Mouse (Mus musculus) T-helper 1 cell (primary cell): ENCODE measurements around the gene Atf3.

Experiments used
- in situ Hi-C: fragments of 300-600 bp; cut with MboI, MseI; formaldehyde crosslinking; loops from one replicate; pipeline ENCODE4 v1.15.1; 2025; ENCODE audit warnings: high pct_unique_total_duplicates

Atf3 gene

DNA sequence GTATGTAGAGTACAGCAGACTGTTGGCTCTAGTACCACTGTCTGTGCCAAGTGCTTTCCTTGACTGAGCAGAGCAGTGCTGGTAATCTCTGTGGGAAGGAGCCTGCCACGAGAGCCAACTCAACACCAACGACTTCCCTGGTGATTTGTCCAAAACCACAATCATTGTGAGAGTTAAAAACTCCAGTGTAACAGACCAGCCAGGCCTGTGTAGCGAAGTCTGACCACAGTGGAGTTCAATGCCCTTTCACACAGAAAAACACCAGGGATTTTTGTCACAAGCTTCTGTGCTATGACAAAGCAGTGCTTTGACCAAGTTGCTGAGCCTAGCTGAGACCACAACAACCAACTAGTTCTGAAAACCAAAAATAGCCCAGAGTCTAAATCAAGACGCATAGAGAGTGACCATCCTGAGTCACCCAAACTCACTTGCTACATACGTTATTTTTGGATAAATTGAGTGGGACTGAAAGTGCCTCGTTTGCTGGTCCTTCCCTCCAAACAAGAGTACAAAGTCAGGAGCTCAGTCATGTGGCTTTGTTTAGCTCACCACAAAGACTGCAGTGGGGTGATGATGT is 12.6 kb upstream of the Atf3 start:
- in situ Hi-C loops: no loop called here

DNA sequence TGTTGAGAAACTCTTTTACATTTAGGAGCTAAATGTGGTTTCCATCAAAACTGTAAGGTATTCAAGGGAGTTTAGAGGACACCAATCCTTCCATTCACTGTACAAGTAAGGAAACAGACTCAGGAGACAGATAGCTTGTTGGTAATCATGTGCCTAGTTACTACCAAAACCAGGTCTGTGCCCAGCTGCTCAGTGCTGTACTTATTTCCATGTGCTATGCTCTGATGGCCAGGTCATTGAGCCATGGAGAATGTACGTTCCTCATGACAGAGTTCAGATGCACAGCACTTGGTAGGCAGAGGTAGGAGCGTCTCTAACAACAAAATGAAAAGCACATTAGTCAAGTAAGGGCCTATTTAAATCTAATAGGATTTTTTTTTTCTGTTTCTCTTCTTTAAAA is 8.7 kb upstream of the Atf3 start:
- in situ Hi-C loops: no loop called here

DNA sequence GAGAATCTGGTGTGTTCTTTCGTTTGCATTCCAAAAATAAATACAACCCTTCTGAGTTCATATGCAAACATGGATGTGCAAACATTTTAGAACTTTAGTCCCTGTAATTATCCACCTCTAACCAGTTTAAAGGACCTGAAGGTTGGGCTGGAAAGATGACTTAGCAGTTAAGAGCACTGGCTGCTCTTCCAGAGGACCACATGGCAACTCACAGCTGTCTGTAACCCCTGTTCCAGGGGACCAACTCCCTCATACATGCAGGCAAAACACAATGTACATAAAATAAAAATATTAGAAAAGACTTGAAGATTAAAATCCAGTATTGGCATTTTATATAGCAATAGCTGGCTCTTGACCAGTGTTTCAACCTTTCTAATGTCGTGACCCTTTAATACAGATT is 7.9 kb upstream of the Atf3 start:
- in situ Hi-C loops: no loop called here

DNA sequence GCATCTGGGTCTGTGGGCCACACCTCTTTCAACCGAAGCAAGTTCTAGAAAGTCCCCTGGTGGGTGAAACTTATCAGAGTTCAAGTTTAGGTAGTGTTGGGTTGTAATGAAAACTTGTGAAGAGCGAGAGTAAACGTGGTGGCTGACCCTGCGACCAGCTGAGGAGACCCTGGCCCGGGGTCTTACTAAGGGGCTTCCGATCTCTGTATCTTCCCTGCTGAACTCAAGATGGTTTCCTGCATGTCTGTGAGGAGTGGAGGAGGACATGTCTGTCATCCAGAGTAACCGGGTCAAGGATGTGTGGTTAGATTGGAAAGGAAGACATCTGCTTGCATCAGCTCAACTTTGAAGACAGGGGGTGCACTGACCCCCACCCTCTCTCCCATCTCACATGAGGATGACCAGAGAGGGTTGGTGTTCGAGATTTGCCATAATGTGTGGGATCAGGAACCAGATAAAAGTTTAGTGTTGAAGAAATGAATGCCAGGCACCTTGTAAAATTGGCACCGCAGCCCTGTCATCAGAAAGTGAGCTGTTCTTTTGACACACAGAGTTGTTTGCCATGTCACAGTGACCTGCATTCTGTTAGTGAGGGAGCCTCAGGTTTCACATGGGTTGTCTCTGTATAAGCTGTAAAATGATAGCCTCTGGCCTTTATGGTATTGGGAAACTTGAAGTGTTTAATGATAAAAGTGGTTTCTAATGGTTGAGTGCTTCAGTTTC is 7.3 kb upstream of the Atf3 start:
- in situ Hi-C loops: no loop called here

DNA sequence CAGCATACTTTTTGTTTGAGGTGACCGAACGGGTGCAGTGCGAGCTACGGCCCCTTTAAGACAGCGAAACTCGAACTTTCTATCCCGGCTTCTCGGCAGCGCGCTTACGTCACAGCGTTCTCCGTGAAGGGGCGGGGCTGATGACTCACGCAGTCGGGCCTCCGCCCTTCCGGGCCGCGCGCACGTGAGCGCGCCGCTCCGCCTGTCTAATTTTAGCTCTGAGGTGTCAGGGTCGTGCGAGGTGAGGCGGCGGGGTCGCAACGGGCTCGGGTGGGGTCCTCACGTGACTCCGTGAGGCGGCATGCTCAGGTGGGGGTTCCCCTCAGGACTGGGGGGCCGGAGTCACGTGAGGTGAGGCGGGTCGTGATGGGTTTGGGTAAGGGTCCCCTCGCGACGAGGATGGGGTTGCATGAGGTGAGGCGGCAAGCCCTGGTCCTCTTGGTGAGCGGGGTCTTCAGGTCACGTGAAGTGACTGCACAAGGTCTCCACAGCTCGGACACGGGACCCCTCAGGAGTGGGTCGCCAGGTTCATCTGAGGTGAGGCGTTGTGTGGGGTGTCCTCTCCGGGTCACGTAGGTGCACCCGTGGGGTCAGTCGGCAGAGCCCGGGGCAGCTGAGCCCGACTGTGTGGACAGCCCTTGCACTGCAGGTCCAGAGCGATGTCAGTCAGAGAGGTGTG is 6.6 kb upstream of the Atf3 start:
- in situ Hi-C loops: no loop called here

DNA sequence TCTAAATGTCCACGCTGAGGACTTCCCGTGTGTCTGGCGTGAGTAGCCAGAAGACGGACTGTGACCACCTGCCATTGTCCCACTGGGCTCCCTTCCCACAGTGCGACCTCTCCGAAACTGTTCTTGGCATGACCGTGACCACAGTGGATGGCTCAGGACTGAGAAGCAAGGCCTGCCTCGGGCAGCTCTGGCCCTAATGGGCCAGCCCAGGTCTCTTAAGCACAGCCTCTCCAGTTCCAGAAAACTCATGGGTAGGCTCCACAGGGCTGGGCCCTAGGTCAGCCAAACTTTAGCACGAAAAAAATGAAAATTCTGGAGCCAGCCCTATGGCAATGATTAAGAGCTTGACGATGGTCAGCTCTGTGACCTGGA is 6.1 kb upstream of the Atf3 start:
- in situ Hi-C loops: no loop called here

DNA sequence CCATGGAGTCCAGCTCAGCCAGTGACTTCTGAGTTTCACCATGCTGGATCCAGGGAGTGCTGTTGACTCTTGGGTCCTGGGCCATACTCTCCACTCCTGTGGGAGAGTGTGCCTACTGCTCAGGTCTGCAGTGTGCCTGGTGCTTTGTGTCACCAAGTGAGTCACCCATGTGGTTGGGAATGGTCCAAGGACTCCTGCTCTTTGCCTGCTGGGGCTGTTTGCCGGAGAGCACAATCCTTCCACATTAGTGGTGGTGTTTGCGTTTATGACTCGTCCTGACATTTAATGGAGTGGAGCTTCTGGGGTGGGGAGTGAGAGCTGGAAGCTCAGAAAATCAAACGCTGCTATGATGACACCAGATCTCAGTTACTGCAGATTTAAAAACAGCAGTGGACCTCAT is 4.2 kb upstream of the Atf3 start:
- in situ Hi-C loops: no loop called here

DNA sequence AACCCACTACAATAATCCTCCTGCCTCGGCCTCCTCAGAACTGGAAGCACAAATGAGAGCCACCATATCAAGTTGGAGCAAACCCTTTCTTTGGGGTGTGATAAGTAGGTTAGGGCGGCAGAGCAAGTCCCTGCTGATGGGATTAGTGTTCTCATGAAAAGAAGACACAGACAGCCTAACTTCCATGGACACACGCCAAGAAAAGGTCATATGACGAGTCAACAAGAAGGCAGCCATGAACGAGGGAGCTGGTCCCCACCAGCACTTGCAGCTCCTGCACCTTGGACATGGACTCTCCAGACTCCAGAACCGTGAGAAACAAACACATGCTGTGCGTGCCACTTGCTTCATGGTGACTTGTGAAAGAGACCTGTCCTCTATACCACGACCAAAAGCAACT is 2.7 kb upstream of the Atf3 start:
- in situ Hi-C loops: no loop called here

DNA sequence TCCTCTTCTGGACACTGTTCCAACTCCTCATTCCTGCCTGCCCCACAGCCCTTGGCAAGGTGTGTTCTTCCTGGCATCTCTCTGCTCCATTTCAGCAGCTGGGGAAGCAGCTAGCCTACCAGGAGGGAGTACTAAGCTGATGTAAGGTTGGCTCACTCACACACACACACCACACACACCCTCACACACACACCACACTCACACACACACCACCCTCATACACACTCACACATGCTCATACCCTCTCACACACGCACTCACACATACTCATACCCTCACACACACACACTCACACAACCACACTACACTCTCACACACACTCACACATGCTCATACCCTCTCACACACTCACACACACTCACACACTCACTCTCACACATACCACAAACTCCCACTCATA is 1.9 kb upstream of the Atf3 start:
- in situ Hi-C loops: no loop called here

DNA sequence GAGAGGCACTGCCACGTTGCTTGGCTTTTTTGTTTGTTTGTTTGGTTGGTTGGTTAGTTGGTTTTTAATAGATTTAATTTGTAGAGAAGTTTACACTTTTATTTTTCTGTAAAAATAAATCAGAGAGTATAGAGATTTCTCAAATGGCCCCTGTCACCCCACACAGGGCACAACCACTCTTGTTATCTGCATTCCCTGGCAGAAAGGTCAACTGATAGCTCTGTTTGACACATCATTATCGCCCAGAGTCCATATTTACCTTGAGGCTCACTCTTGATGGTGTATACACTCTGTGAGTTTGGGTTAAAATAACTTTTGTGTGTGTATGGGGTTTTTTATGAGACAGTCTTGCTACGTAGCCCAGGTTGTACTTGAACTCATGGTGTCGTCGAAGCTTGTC is 744 bp upstream of the Atf3 start:
- in situ Hi-C loops: no loop called here

DNA sequence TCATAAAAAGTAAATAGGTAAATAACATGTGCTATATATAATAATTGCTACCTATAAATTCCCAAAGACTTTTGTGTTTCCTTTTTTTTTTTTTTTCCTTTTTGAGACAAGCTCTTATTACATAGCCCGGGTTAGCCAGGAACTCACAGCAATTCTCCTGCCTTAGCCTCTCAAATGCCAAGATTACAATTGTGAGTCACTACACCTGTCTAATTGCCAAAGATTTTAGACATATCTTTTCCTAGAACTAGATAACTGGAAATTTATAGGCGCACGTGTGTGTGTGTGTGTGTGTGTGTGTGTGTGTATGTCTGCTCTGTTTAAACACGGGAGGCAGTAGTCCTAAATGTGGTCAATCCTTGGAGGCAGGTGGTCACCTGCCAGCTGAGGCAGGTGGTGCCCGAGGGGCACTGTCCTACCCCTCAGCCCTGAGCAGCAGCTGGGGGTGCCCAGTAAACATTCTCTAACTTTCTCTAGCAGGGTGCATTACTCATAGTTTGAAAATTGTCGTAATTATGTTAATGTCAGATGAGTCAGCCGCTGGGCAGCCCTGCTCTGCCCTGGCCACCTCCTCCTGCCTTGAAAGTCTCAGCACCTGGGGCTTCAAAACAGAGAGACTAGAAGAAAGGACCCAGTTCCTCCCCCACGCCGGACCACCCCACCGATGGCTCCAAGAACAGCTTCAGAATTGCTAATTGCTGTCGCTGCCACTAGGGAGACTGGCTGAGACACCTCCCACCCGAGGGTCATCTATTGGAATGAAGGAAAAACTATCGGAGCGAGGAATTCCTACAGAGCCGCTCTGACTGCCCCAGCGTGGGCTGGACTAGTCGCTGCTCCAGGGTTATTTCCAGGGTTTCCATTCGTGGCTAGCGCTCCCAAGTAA is 1.8 kb downstream of the Atf3 start:
- in situ Hi-C loops: no loop called here

DNA sequence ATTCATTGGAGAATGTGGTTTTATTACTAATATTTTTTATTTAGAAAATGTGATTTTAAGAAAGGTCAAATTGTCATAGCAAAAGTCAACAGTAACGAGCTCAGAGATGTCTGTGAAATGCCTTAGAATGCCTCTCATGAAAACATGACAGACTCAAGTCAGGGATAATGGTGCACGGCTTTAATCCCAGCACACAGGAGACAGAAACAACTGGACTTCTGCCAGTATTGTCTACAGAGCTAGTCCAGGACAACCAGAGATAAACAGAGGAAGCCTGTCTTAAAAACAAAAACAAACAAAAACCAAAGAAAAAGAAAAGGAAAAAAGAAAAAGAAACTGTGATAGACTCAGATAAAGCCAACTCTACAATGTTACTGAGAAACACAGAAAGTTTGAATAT is 6.7 kb downstream of the Atf3 start:
- in situ Hi-C loops: no loop called here

DNA sequence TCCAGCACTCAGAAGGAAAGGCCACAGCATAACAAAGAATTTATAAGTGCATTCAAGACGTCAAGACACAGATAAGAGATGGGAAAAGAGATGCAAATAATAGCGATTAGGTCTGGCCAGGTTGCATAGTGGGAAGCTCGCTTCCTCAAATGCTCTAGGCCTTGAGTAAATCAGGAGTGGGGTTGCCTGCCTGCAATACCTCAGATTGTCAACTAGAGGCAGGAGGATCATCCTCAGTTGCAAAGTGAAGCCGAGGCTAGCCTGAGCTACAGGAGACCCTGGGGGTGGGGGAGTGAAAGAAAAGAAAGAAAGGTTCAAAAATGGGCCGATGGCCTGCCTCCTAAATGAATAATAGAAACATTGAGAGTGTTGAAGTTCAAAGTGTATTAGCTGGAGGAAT is 12.0 kb downstream of the Atf3 start:
- in situ Hi-C loops: no loop called here

DNA sequence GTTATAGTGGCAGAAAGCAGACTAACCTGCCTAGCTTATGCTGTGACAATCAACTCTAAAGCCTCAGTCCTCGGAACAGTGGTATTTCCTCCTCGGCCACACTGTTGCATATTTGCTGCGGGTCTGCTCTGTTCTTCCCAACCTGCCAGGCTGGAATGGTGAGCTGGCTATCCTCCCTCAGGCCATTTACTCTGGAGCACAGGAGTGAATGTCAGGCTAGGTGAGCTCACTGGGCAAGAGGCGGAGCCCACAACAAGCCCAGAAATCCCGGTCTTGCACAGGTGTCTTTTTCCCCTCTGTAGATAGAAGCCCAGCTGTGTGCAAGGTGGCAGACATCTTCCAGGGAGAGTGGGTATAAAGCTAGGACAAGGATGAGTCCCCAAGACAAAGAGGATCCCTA is 13.0 kb downstream of the Atf3 start:
- in situ Hi-C loops: no loop called here

DNA sequence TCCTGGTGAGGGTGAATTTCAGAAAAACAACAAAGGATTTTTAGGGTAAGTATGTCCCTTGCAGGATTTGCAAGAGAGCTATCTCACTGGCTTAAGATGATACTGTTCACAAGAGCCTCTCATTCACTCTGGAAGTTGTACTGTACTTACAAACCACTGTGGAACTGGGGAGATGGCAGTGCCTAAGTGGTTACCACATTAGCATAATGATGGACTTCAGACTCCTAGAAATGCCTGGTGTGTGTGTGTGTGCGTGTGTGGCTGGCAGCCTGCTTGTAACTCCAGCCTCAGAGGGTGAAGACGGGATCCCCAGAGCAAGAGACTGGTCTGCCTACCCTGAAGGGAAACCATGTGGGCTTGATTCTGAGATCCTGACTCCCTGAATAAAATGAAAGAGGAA is 14.3 kb downstream of the Atf3 start:
- in situ Hi-C loops: no loop called here

DNA sequence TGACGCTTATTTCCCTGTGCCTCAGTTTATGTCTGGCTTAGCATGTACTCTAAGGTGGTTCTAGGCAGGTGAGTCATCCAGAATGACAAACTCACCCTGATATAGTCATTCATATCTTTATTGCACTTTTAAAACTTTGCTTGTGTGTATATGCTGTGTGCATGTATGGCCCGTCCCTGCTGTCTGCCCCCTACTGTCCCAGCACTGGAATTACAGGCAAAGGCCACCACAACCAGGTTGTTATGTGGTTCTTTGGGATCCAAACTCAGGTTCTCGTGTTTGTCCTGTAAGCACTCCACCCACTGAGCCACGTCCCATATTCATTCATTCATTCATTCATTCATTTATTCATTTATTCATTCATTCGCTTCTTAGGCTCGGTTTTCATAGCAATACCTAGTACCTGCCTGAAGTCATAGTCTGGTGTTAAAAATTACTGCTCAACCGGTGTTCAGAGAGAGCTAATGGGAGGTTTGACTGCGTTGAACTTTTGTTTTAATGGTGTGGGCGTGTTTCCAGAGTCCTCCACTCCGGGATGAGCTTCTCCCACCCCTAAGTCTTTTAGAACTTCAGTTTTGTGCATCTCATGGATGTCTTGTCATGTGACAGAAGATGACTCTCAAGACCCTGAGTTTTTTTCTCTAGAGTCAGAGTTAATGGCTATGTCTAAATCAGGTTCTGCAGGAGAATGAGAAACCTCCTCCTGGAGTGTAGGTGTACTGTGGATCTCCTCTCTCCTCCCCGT is 15.5 kb downstream of the Atf3 start:
- in situ Hi-C loops: no loop called here

DNA sequence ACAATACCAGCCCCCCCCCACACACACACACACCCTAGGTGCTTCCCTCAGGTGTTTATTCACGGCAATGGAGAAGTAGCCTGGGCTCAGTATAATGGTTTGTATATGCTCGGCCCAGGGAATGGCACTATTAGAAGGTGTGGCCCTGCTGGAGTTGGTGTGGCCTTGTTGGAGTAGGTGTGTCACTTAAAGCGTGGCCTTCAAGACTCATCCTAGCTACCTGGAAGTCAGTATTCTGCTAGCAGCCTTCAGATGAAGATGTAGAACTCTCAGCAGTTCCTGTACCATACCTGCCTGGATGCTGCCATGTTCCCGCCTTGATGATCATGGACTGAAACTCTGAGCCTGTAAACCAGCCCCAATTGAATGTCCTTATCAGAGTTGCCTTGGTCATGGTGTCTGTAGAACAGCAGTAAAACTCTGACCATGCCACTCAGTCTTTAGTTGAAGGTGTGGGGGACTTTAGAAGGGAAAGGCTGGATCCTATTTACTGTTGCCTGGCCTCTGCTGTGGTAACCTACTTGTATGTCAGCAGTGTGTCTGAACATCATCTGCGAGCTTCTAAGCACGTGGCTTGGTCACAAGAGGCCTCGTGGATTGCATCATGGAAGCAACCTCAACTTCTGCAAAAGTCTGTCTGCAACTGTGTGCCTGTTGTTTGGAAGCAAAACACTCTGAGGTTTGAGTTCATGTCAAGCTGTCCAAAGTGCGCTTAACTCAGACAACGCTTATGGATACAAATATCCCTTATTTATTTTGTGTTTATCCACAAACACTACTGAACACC is 16.8 kb downstream of the Atf3 start:
- in situ Hi-C loops: no loop called here

DNA sequence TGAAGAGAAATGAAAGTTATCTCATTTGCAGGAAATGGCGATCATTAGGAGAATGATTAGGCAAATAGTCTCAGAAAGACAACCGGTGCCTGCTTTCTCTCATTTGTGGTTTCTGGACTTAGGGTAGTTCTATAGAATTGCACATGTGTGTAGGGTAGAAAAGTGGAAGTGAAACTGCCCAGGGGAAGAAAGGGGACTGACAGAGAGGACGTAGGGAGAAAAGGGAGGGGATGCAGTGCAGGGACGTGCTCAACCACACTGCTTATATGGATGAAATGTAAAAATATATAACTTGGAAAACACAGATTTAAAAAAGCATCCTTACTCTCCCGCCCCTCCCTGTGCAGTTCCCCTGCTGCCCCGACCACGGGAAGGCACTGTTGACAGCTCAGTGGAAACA is 19.9 kb downstream of the Atf3 start:
- in situ Hi-C loops: loop anchor here (25.0 kb wide), 1 partner anchor 1939 kb away; the partner anchor contains the start of gene Diexf

DNA sequence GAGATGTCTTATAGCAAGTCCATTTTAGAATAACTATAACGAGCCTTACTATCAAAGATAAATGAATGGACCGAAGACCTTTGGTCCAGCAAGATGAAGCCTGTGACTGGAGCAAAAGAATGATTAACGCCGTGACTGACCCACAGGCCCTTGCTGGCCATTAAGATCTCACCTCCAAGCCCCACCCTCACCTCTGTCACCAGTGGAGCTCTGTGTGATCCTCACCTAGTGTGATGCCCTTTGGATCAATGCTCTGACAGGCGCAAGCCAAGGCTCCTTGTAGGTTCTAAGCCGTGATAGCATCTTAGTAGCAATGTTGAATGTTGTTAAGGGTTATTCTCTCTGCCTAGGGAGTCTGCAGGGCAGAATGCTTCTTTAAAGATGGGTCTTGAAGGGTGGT is 21.8 kb downstream of the Atf3 start:
- in situ Hi-C loops: loop anchor here (25.0 kb wide), 1 partner anchor 1941 kb away; the partner anchor contains the start of gene Diexf

DNA sequence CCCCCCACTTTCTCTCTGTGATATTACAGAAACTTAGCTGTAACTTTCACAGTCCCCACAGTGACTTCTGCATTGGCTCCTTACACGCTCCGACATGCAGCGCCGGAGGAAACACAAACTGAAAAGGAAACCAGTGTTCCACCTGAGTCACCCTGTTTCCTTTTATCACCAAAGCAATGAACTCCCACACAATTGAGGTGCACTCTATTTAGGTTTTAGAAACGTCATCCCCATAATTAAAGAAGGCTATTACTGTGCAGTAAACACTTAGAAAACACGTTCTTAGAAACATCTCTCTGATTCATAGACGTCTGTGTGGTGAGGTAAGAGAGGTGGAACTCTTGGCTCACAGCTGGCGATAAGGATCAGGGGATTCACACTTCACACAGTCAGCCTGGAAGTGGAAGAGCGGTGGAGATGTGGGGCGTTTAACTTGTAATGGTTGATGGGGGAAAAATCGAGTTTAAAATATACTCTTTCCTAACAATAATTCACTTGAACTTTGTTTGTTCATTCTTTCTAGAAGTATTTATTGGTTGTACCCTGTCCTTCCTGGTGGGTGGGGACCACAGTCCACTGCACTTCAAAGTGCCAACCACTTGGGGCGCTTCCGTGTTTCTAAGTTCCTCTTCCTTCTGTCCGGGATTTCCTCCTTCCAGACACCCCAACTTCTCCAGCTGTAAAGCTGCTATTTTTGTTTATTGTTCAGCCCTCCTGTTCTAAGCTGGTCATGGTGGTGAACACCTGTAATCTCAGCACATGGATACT is 24.0 kb downstream of the Atf3 start:
- in situ Hi-C loops: loop anchor here (25.0 kb wide), 1 partner anchor 1943 kb away; the partner anchor contains the start of gene Diexf
